ENCODE assay signal across 21 mouse cellular contexts in genomic region chr13:23724239-23724638, GRCm38 (mm10). TPM values are rescaled to one million over a fixed set of nuclear protein-coding genes. Genes with fewer than 3 reads are reported as not detected.
DNase-seq lines count a peak whose midpoint lies in the region; ATAC-seq and TF ChIP-seq lines count a peak whose summit lies in the region.
"Had no signal": no experiment of that assay in that cellular context is flagged by ENCODE, and none has a peak within 500 bp of the region (broad histone marks: within the 10 kb centered on the region; RNA-seq: fewer than 3 reads in every experiment).

No protein-coding gene starts in this region.

- no peak overlapping the region for H3K4me3 ChIP-seq in heart, embryonic 13.5 days
- H3K4me3 ChIP-seq in lung, postnatal 0 days (ENCODE audit: low read depth, low read length), result no peak overlapping the region
- H3K4me3 ChIP-seq in lung, adult 2 months (replicated peaks; ENCODE audit: extremely low read depth, low read depth, low read length), result no peak overlapping the region
- no peak overlapping the region for H3K4me3 ChIP-seq in limb, embryonic 10.5 days
- H3K4me3 ChIP-seq: forebrain, embryonic 12.5 days; hindbrain, embryonic 13.5 days; kidney, embryonic 15.5 days; midbrain, embryonic 12.5 days had no signal

- no peak for TF ChIP-seq EP300 in lung, postnatal 0 days (IDR thresholded peaks at IDR 0.05)

- peaks cover 21% of the 10 kb centered on the region for H3K4me1 ChIP-seq in heart, embryonic 13.5 days
- no peaks in the 10 kb centered on the region for H3K4me1 ChIP-seq in lung, postnatal 0 days (ENCODE audit: insufficient read depth, low read depth, low read length)
- no peaks in the 10 kb centered on the region for H3K4me1 ChIP-seq in lung, adult 2 months (ENCODE audit: control insufficient read depth, insufficient read depth, low read length)
- H3K4me1 ChIP-seq in limb, embryonic 10.5 days, result peaks cover 5% of the 10 kb centered on the region; the same call in 1 of the 2 replicates
- H3K4me1 ChIP-seq: forebrain, embryonic 12.5 days; hindbrain, embryonic 13.5 days; kidney, embryonic 15.5 days; midbrain, embryonic 12.5 days had no signal

- no peak for TF ChIP-seq CTCF in lung, postnatal 0 days (IDR thresholded peaks at IDR 0.05)
- TF ChIP-seq CTCF in lung, adult 2 months (IDR thresholded peaks at IDR 0.05; ENCODE audit: insufficient read depth, low read length), result no peak

- ATAC-seq in heart, embryonic 13.5 days (ENCODE audit: extremely low read depth, insufficient number of reproducible peaks, low FRiP score, low TSS enrichment), result no peak
- ATAC-seq in lung, postnatal 0 days, result peak; percentile 52
- ATAC-seq in megakaryocyte-erythroid progenitor cell, adult 5-6 weeks (replicated peaks; ENCODE audit: low FRiP score, low TSS enrichment, poor library complexity, severe bottlenecking), result peak; percentile 52; the same call in 1 of the 2 replicates
- ATAC-seq: inflammation-experienced regulatory T-cells, adult 6 months had no signal

- WGBS in heart, embryonic 13.5 days, result 38% methylated on average over 4 of the region's 4 CpGs
- WGBS in lung, postnatal 0 days, result 54% methylated on average over 4 of the region's 4 CpGs
- WGBS in lung, adult 2 months, result 77% methylated on average over 4 of the region's 4 CpGs
- 90% methylated on average over 4 of the region's 4 CpGs for WGBS in limb, embryonic 10.5 days

- no peak overlapping the region for H3K9ac ChIP-seq in heart, embryonic 13.5 days
- H3K9ac ChIP-seq in lung, postnatal 0 days (replicated peaks; ENCODE audit: low read depth), result no peak overlapping the region
- H3K9ac ChIP-seq: forebrain, embryonic 12.5 days; hindbrain, embryonic 13.5 days; kidney, embryonic 15.5 days; midbrain, embryonic 12.5 days had no signal

- DNase-seq in heart, adult 8-10 months (ENCODE audit: low spot score), result no peak
- no peak for DNase-seq in lung, postnatal 0 days (ENCODE audit: low spot score)
- no peak for DNase-seq in lung, adult 2 months
- peak; percentile 25 for DNase-seq in limb, embryonic 10.5 days (ENCODE audit: low spot score)
- DNase-seq in spleen, postnatal 10 days (ENCODE audit: low spot score in 2 of 2), result no peak
- DNase-seq: cerebellum, adult 2 months; cerebellum, postnatal 36 days; lung, postnatal 36 days; retina, postnatal 1 day; right cerebral cortex, postnatal 4 days; thymus, postnatal 36 days had no signal

- H3K4me2 ChIP-seq in heart, embryonic 13.5 days, result 0 out of 2 replicates have a peak overlapping the region, but pooled peaks have one; percentile 5
- H3K4me2 ChIP-seq in lung, postnatal 0 days (replicated peaks; ENCODE audit: low read depth, low read length), result no peak overlapping the region
- H3K4me2 ChIP-seq: forebrain, embryonic 12.5 days; hindbrain, embryonic 13.5 days; kidney, embryonic 15.5 days; midbrain, embryonic 12.5 days had no signal

- H3K9me3 ChIP-seq in heart, embryonic 13.5 days, result peaks cover 7% of the 10 kb centered on the region; the same call in 1 of the 2 replicates
- H3K9me3 ChIP-seq in lung, postnatal 0 days (ENCODE audit: low read length), result no peaks in the 10 kb centered on the region
- no peaks in the 10 kb centered on the region for H3K9me3 ChIP-seq in limb, embryonic 10.5 days (replicated peaks)
- H3K9me3 ChIP-seq: forebrain, embryonic 12.5 days; hindbrain, embryonic 13.5 days; kidney, embryonic 15.5 days; midbrain, embryonic 12.5 days had no signal

- no peak for TF ChIP-seq POLR2A in lung, adult 2 months (IDR thresholded peaks at IDR 0.05; ENCODE audit: borderline replicate concordance, extremely low read depth, low read depth, low read length)

- no peak overlapping the region for H3K27ac ChIP-seq in heart, embryonic 13.5 days (replicated peaks)
- H3K27ac ChIP-seq in lung, postnatal 0 days (ENCODE audit: low read length), result no peak overlapping the region
- no peak overlapping the region for H3K27ac ChIP-seq in limb, embryonic 10.5 days
- H3K27ac ChIP-seq: forebrain, embryonic 12.5 days; hindbrain, embryonic 13.5 days; kidney, embryonic 15.5 days; midbrain, embryonic 12.5 days had no signal

- no peaks in the 10 kb centered on the region for H3K36me3 ChIP-seq in heart, embryonic 13.5 days
- H3K36me3 ChIP-seq in lung, postnatal 0 days (ENCODE audit: insufficient read depth, low read length), result no peaks in the 10 kb centered on the region
- no peaks in the 10 kb centered on the region for H3K36me3 ChIP-seq in limb, embryonic 10.5 days
- H3K36me3 ChIP-seq: forebrain, embryonic 12.5 days; hindbrain, embryonic 13.5 days; kidney, embryonic 15.5 days; midbrain, embryonic 12.5 days had no signal

- no peaks in the 10 kb centered on the region; the same call in 1 of the 2 replicates for H3K27me3 ChIP-seq in heart, embryonic 13.5 days (replicated peaks)
- no peaks in the 10 kb centered on the region for H3K27me3 ChIP-seq in lung, postnatal 0 days (replicated peaks; ENCODE audit: insufficient read depth, low read length)
- no peaks in the 10 kb centered on the region for H3K27me3 ChIP-seq in limb, embryonic 10.5 days (ENCODE audit: low read depth, poor library complexity, severe bottlenecking)
- H3K27me3 ChIP-seq: CH12.LX; forebrain, embryonic 12.5 days; hindbrain, embryonic 13.5 days; kidney, embryonic 15.5 days; midbrain, embryonic 12.5 days had no signal

RNA-seq across cellular contexts. Expression of gene Hfe, which starts 13.6 kb away (rescaled TPM):
- 10.3 and 10.7 TPM in 2 replicates for polyA plus RNA-seq in heart, embryonic 13.5 days (2015; fragmentation: Nextera tagmentation; extraction: Ambion mirVana)
- total RNA-seq in heart, adult 8-10 months (2022), result 10 to 100 TPM; 58.1 to 66.0 (median 61.5) TPM
- 25.3 and 26.3 TPM in 2 replicates for polyA plus RNA-seq in lung, postnatal 0 days (2015; fragmentation: Nextera tagmentation; extraction: Ambion mirVana)
- polyA plus RNA-seq in lung, adult 2 months (2012; rRNA removed), result 21.3 and 24.2 TPM in 2 replicates
- polyA plus RNA-seq in limb, embryonic 10.5 days (2016; fragmentation: Nextera tagmentation; extraction: Ambion mirVana), result 1.6 and 2.0 TPM in 2 replicates
- total RNA-seq in megakaryocyte-erythroid progenitor cell, adult 5-6 weeks (2014; fragmentation: Nextera tagmentation), result not detected in 2 replicates
- total RNA-seq in megakaryocyte-erythroid progenitor cell, adult 5-6 weeks (2017), result 0.27 and 1.9 TPM in 2 replicates

RNA-seq across cellular contexts. Expression of gene Hist1h1c, which starts 14.4 kb away (rescaled TPM):
- 31.2 and 33.8 TPM in 2 replicates for polyA plus RNA-seq in heart, embryonic 13.5 days (2015; fragmentation: Nextera tagmentation; extraction: Ambion mirVana)
- total RNA-seq in heart, adult 8-10 months (2022), result 100 to 1,000 TPM; 145 to 209 (median 187) TPM
- polyA plus RNA-seq in lung, postnatal 0 days (2015; fragmentation: Nextera tagmentation; extraction: Ambion mirVana), result 38.9 and 43.3 TPM in 2 replicates
- 38.1 and 46.7 TPM in 2 replicates for polyA plus RNA-seq in lung, adult 2 months (2012; rRNA removed)
- polyA plus RNA-seq in limb, embryonic 10.5 days (2016; fragmentation: Nextera tagmentation; extraction: Ambion mirVana), result 8.6 and 11.8 TPM in 2 replicates
- 152 and 164 TPM in 2 replicates for total RNA-seq in megakaryocyte-erythroid progenitor cell, adult 5-6 weeks (2014; fragmentation: Nextera tagmentation)
- 474 and 577 TPM in 2 replicates for total RNA-seq in megakaryocyte-erythroid progenitor cell, adult 5-6 weeks (2017)

RNA-seq across cellular contexts. Expression of gene Hist1h3c, which starts 21.2 kb away (rescaled TPM):
- 2.7 and 3.8 TPM in 2 replicates for polyA plus RNA-seq in heart, embryonic 13.5 days (2015; fragmentation: Nextera tagmentation; extraction: Ambion mirVana)
- 1 to 10 TPM in 2 of 4 experiments, under 1 TPM in 1, not detected in 1; 0.82 to 5.6 (median 2.3) TPM for total RNA-seq in heart, adult 8-10 months (2022)
- 0.27 TPM in 1 of 2 replicates, not detected in the other for polyA plus RNA-seq in lung, postnatal 0 days (2015; fragmentation: Nextera tagmentation; extraction: Ambion mirVana)
- 1.2 and 2.9 TPM in 2 replicates for polyA plus RNA-seq in lung, adult 2 months (2012; rRNA removed)
- polyA plus RNA-seq in limb, embryonic 10.5 days (2016; fragmentation: Nextera tagmentation; extraction: Ambion mirVana), result 9.6 TPM in 2 replicates
- 81.7 and 130 TPM in 2 replicates for total RNA-seq in megakaryocyte-erythroid progenitor cell, adult 5-6 weeks (2014; fragmentation: Nextera tagmentation)
- 369 and 555 TPM in 2 replicates for total RNA-seq in megakaryocyte-erythroid progenitor cell, adult 5-6 weeks (2017)
- total RNA-seq: gastrocnemius, adult 8-10 months; monocyte, adult 5-6 weeks had no signal

RNA-seq across cellular contexts. Expression of gene Hist1h2bb, which starts 22.3 kb away (rescaled TPM):
- 1.6 and 2.2 TPM in 2 replicates for polyA plus RNA-seq in heart, embryonic 13.5 days (2015; fragmentation: Nextera tagmentation; extraction: Ambion mirVana)
- 1 to 10 TPM; 2.6 to 6.9 (median 4.0) TPM for total RNA-seq in heart, adult 8-10 months (2022)
- 0.99 TPM in 1 of 2 replicates, not detected in the other for polyA plus RNA-seq in lung, postnatal 0 days (2015; fragmentation: Nextera tagmentation; extraction: Ambion mirVana)
- 2.5 and 2.6 TPM in 2 replicates for polyA plus RNA-seq in lung, adult 2 months (2012; rRNA removed)
- 3.5 and 3.7 TPM in 2 replicates for polyA plus RNA-seq in limb, embryonic 10.5 days (2016; fragmentation: Nextera tagmentation; extraction: Ambion mirVana)
- total RNA-seq in megakaryocyte-erythroid progenitor cell, adult 5-6 weeks (2014; fragmentation: Nextera tagmentation), result 322 and 625 TPM in 2 replicates
- 4,065 and 6,565 TPM in 2 replicates for total RNA-seq in megakaryocyte-erythroid progenitor cell, adult 5-6 weeks (2017)

RNA-seq across cellular contexts. Expression of gene Hist1h4c, which starts 26.0 kb away (rescaled TPM):
- 2.4 and 3.7 TPM in 2 replicates for polyA plus RNA-seq in heart, embryonic 13.5 days (2015; fragmentation: Nextera tagmentation; extraction: Ambion mirVana)
- 10 to 100 TPM; 37.9 to 55.9 (median 45.3) TPM for total RNA-seq in heart, adult 8-10 months (2022)
- 3.7 and 3.9 TPM in 2 replicates for polyA plus RNA-seq in lung, postnatal 0 days (2015; fragmentation: Nextera tagmentation; extraction: Ambion mirVana)
- 6.3 and 6.8 TPM in 2 replicates for polyA plus RNA-seq in lung, adult 2 months (2012; rRNA removed)
- 6.4 and 6.5 TPM in 2 replicates for polyA plus RNA-seq in limb, embryonic 10.5 days (2016; fragmentation: Nextera tagmentation; extraction: Ambion mirVana)
- 153 and 163 TPM in 2 replicates for total RNA-seq in megakaryocyte-erythroid progenitor cell, adult 5-6 weeks (2014; fragmentation: Nextera tagmentation)
- total RNA-seq in megakaryocyte-erythroid progenitor cell, adult 5-6 weeks (2017), result 166 and 397 TPM in 2 replicates
